8 mouse cellular contexts compared by ENCODE assay signal in the genomic region with DNA sequence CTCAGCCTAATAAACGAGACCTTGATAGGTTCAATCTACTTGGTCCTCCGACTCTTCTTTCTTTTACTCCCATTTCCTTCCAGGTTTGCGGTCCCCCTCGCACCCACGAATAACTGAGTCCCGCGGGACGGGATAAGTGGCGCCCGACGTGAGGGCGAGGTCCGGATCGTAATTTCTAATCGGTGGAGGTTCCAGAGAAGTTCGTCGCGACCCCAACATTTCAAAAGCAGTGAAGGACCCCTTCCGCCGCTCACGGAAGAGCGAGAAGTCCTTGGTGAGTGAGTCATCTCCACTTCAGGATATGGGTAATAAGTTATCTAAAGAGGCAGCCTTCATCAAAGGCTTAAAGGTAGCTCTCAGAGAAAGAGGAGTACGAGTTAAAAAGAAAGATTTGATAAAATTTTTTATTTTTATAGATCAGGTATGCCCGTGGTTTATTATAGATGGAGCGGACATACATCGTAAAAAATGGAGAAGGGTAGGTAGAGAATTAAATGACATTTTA. TPM values are rescaled to one million over a fixed set of nuclear protein-coding genes. Genes with fewer than 3 reads are reported as not detected.
DNase-seq lines count a peak whose midpoint lies in the region; ATAC-seq and TF ChIP-seq lines count a peak whose summit lies in the region.
"Not testable (repeated sequence)": the region's sequence is repeated elsewhere in the genome, so short reads cannot be mapped to it uniquely, and the experiment has no call there.

A gene (plus strand): TSS at position 16 of the 505 bp plus-strand sequence.

- peak within 1 kb of the TSS; percentile 82 for H3K4me2 ChIP-seq in embryonic facial prominence, embryonic 11.5 days (ENCODE audit: low read depth, low read length)
- peak within 1 kb of the TSS; percentile 78 for H3K4me2 ChIP-seq in hindbrain, embryonic 15.5 days
- H3K4me2 ChIP-seq in lung, embryonic 14.5 days, result peak within 1 kb of the TSS; percentile 80

- not testable (repeated sequence) for TF ChIP-seq POLR2A in thymus, adult 2 months (IDR thresholded peaks at IDR 0.05; ENCODE audit: control insufficient read depth, extremely low read depth, insufficient read depth, low read length, poor library complexity)

- TF ChIP-seq CTCF in gastrocnemius, adult 2 months (IDR thresholded peaks at IDR 0.05); lung, embryonic 14.5 days (IDR thresholded peaks at IDR 0.05; ENCODE audit: low read depth); thymus, adult 2 months (IDR thresholded peaks at IDR 0.05; ENCODE audit: borderline replicate concordance, control insufficient read depth, extremely low read depth, insufficient read depth, low read length, poor library complexity): not testable (repeated sequence)

- intact Hi-C loops in gastrocnemius, adult 2 months (cut with DNase I), result not testable (repeated sequence)

- H3K9ac ChIP-seq in embryonic facial prominence, embryonic 11.5 days (replicated peaks; ENCODE audit: low read length), result peak within 1 kb of the TSS; percentile 71
- H3K9ac ChIP-seq in hindbrain, embryonic 15.5 days, result peak within 1 kb of the TSS; percentile 42
- peak within 1 kb of the TSS; percentile 47 for H3K9ac ChIP-seq in lung, embryonic 14.5 days

- not testable (repeated sequence) for ATAC-seq in embryonic facial prominence, embryonic 11.5 days (replicated peaks; ENCODE audit: insufficient number of reproducible peaks, low FRiP score, low TSS enrichment, low read depth); hindbrain, embryonic 15.5 days (ENCODE audit: low FRiP score, low read depth); lung, embryonic 14.5 days (ENCODE audit: insufficient read depth)

- not testable (repeated sequence) for H3K4me1 ChIP-seq in embryonic facial prominence, embryonic 11.5 days (ENCODE audit: control insufficient read depth, insufficient read depth, low read length); lung, embryonic 14.5 days (ENCODE audit: insufficient read depth); thymus, adult 2 months (replicated peaks; ENCODE audit: control insufficient read depth, insufficient read depth, low read length)
- H3K4me1 ChIP-seq in hindbrain, embryonic 15.5 days (replicated peaks), result peaks cover 14% of the 10 kb centered on the region
- H3K4me1 ChIP-seq in limb, embryonic 10.5 days, result peaks cover 34% of the 10 kb centered on the region

- WGBS in embryonic facial prominence, embryonic 11.5 days, result 1% methylated on average over 23 of the region's 26 CpGs
- WGBS in hindbrain, embryonic 15.5 days, result under 1% methylated on average over 24 of the region's 26 CpGs
- under 1% methylated on average over 24 of the region's 26 CpGs for WGBS in limb, embryonic 10.5 days
- WGBS in lung, embryonic 14.5 days, result 1% methylated on average over 24 of the region's 26 CpGs
- WGBS in thymus, adult 2 months, result 7% methylated on average over 24 of the region's 26 CpGs

- H3K27me3 ChIP-seq in embryonic facial prominence, embryonic 11.5 days (ENCODE audit: control insufficient read depth, insufficient read depth, low read length); hindbrain, embryonic 15.5 days; limb, embryonic 10.5 days (ENCODE audit: low read depth, poor library complexity, severe bottlenecking); lung, embryonic 14.5 days (ENCODE audit: insufficient read depth, low read length); thymus, adult 2 months (ENCODE audit: control insufficient read depth, insufficient read depth, low read length): not testable (repeated sequence)

- DNase-seq in adrenal gland, postnatal 10 days, result peak; percentile 51
- DNase-seq in embryonic facial prominence, embryonic 11.5 days (ENCODE audit: low spot score); gastrocnemius, adult 2 months; limb, embryonic 10.5 days (ENCODE audit: low spot score); lung, embryonic 14.5 days; thymus, adult 2 months: not testable (repeated sequence)
- peak; percentile 40 for DNase-seq in naive thymus-derived CD4-positive, alpha-beta T cell, adult 2 months (ENCODE audit: low read depth)

- H3K36me3 ChIP-seq in embryonic facial prominence, embryonic 11.5 days (replicated peaks; ENCODE audit: control insufficient read depth, insufficient read depth, low read depth, low read length); hindbrain, embryonic 15.5 days; limb, embryonic 10.5 days; lung, embryonic 14.5 days (ENCODE audit: insufficient read depth); thymus, adult 2 months (ENCODE audit: control insufficient read depth, insufficient read depth, low read length): not testable (repeated sequence)

- H3K27ac ChIP-seq in embryonic facial prominence, embryonic 11.5 days (replicated peaks; ENCODE audit: low read depth, low read length), result peak within 1 kb of the TSS; percentile 83
- peak within 1 kb of the TSS; percentile 78 for H3K27ac ChIP-seq in gastrocnemius, adult 2 months
- H3K27ac ChIP-seq in hindbrain, embryonic 15.5 days (replicated peaks), result peak within 1 kb of the TSS; percentile 74
- peak within 1 kb of the TSS; percentile 91 for H3K27ac ChIP-seq in limb, embryonic 10.5 days
- H3K27ac ChIP-seq in lung, embryonic 14.5 days (ENCODE audit: low read depth), result peak within 1 kb of the TSS; percentile 69
- not testable (repeated sequence) for H3K27ac ChIP-seq in thymus, adult 2 months (ENCODE audit: control insufficient read depth, insufficient read depth, low read length)

- not testable (repeated sequence) for H3K9me3 ChIP-seq in embryonic facial prominence, embryonic 11.5 days (replicated peaks; ENCODE audit: control insufficient read depth, low read length); hindbrain, embryonic 15.5 days; limb, embryonic 10.5 days (replicated peaks); lung, embryonic 14.5 days (ENCODE audit: low read depth, low read length)

- peak within 1 kb of the TSS; percentile 34 for H3K4me3 ChIP-seq in embryonic facial prominence, embryonic 11.5 days (ENCODE audit: low read depth, low read length)
- H3K4me3 ChIP-seq in gastrocnemius, adult 2 months, result peak within 1 kb of the TSS; percentile 78
- H3K4me3 ChIP-seq in hindbrain, embryonic 15.5 days, result peak within 1 kb of the TSS; percentile 46
- peak within 1 kb of the TSS; percentile 56 for H3K4me3 ChIP-seq in limb, embryonic 10.5 days
- H3K4me3 ChIP-seq in lung, embryonic 14.5 days (ENCODE audit: low read depth, low read length), result peak within 1 kb of the TSS; percentile 38
- peak within 1 kb of the TSS; percentile 43 for H3K4me3 ChIP-seq in thymus, adult 2 months (ENCODE audit: control insufficient read depth, insufficient read depth, low read length)

RNA-seq across cellular contexts. Expression of the gene that starts here (rescaled TPM):
- 10 to 100 TPM; 25.9 to 37.2 TPM for total RNA-seq in adrenal gland, postnatal 10 days (2021)
- polyA plus RNA-seq in embryonic facial prominence, embryonic 11.5 days (2014; fragmentation: Nextera tagmentation; extraction: Ambion mirVana), result 3.5 and 3.7 TPM in 2 replicates
- total RNA-seq in gastrocnemius, adult 2 months (2021), result not detected
- 0.18 and 0.23 TPM in 2 replicates for polyA plus RNA-seq in hindbrain, embryonic 15.5 days (2015; fragmentation: Nextera tagmentation; extraction: Ambion mirVana)
- polyA plus RNA-seq in limb, embryonic 10.5 days (2016; fragmentation: Nextera tagmentation; extraction: Ambion mirVana), result 12.3 and 13.5 TPM in 2 replicates
- 0.26 and 0.38 TPM in 2 replicates for polyA plus RNA-seq in lung, embryonic 14.5 days (2014; fragmentation: Nextera tagmentation; extraction: Ambion mirVana)
- polyA plus RNA-seq in thymus, adult 2 months (2012; rRNA removed), result 0.06 and 0.16 TPM in 2 replicates

Comparison
In these comparisons a context has a peak if more than half of its experiments do, and no peak if none do; other contexts are left out.
1. RNA of the gene that starts here (total RNA-seq): 25.9 to 37.2 TPM in adrenal gland, postnatal 10 days; not detected in gastrocnemius, adult 2 months; every median in the first group is over 10 times any median in the second.
2. Peak in every context shown above with its lines, with median percentiles within 50 percentile points of each other: H3K4me2 ChIP-seq, H3K4me3 ChIP-seq and H3K9ac ChIP-seq.